Mouse (Mus musculus) macrophage (primary cell): Measurements from ENCODE around the gene Mrpl24. TPM values are rescaled to one million over a fixed set of nuclear protein-coding genes. Genes with fewer than 3 reads are reported as not detected.
A peak's percentile ranks its signal among the peaks of the same experiment; 100 is the strongest.

Experiments used
- H3K27ac ChIP-seq: fragments of 350-480 bp; formaldehyde crosslinking; 2 replicates; pipeline ENCODE4 v1.9.0; 2021
- H3K36me3 ChIP-seq: fragments of 350-480 bp; formaldehyde crosslinking; 2 replicates; pipeline ENCODE4 v1.9.0; 2021; ENCODE audit errors: inconsistent target
- H3K4me3 ChIP-seq: fragments of 350-480 bp; formaldehyde crosslinking; 2 replicates; pipeline ENCODE4 v1.9.0; 2021; ENCODE audit errors: inconsistent target
- H3K79me2 ChIP-seq: fragments of 350-480 bp; formaldehyde crosslinking; 2 replicates; pipeline ENCODE4 v1.9.0; 2021; ENCODE audit errors: inconsistent target
- WGBS: methylation state at CpG from one replicate; pipeline ENCODE4 v1.1.7; 2026; ENCODE audit warnings: inconsistent platforms; ENCODE audit not compliant: missing documents; 5-methylcytosine and 5-hydroxymethylcytosine counted together
- polyA plus RNA-seq: library from polyadenylated mRNA; stranded (reverse); fragments of 250-400 nt; gene quantifications from 3 replicates; pipeline ENCODE4 v1.2.4, GENCODE M21; 2018; ENCODE audit warnings: inconsistent platforms

The Mrpl24 gene
- polyA plus RNA-seq, 1 experiment from 2014 or later = 59.3 TPM

DNA sequence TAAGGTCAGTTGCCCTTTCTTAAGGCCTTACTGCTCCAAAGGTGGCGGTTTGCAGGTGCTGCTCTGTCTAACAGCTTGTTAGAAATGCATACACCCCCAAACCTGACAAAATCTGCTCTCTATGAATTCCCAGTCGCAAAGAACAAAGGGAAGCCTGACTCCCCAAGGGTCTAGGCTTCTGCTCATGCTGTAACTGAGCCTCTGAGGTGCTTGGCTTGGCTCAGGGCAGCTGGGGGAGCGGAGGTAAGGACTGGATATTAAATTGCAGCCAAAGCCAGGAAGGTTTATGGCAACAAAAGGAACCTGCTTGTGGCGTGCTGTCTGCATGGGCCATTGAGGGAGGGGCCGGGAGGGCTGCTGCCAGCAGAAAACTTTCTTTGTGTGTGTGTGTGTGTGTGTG, 15.5 kb upstream of the Mrpl24 start:
- 100% methylated on average over 3 of the region's 5 CpGs for WGBS
- H3K79me2 ChIP-seq = peaks cover 21% of the 10 kb centered on the region
- H3K4me3 ChIP-seq = no peak overlapping the region
- H3K27ac ChIP-seq = no peak overlapping the region
- H3K36me3 ChIP-seq = no peaks in the 10 kb centered on the region

- WGBS = 1% methylated on average over 57 of the region's 57 CpGs
- peak within 1 kb of the TSS; percentile 84 for H3K4me3 ChIP-seq
These were observed 13.3 kb upstream of the Mrpl24 start, which contains the start of gene Hdgf for GRCm38 (mm10) chr3:87905880-87906485. Gene Hdgf, plus strand, starts transcription at chr3:87906321.

GRCm38 (mm10) chr3:87906601-87906980, 12.7 kb upstream of the Mrpl24 start:
- Histone ChIP-seq H3K27ac (peak overlapping the region; percentile 66; the same call in 1 of the 2 replicates), H3K4me3 (peak overlapping the region; percentile 84), H3K36me3 (no peaks in the 10 kb centered on the region), H3K79me2 (peaks cover 49% of the 10 kb centered on the region)
- 3% methylated on average over 39 of the region's 47 CpGs for WGBS

More at GRCm38 (mm10) chr3:87905880-87906485, 13.3 kb upstream of the Mrpl24 start, which contains the start of gene Hdgf:
- H3K27ac ChIP-seq = peak within 1 kb of the TSS; percentile 66
- peaks cover 43% of the 10 kb centered on the region for H3K79me2 ChIP-seq
- H3K36me3 ChIP-seq = no peaks in the 10 kb centered on the region

GRCm38 (mm10) chr3:87906981-87907857, 12.1 kb upstream of the Mrpl24 start:
- Histone ChIP-seq H3K27ac (peak overlapping the region; percentile 66), H3K79me2 (peaks cover 55% of the 10 kb centered on the region), H3K4me3 (peak overlapping the region; percentile 84), H3K36me3 (no peaks in the 10 kb centered on the region)
- under 1% methylated on average over 25 of the region's 27 CpGs for WGBS

- peaks cover 62% of the 10 kb centered on the region for H3K79me2 ChIP-seq
- peak overlapping the region; percentile 66 for H3K27ac ChIP-seq
- no peaks in the 10 kb centered on the region for H3K36me3 ChIP-seq
- 29% methylated on average over 1 of the region's 1 CpGs for WGBS
- H3K4me3 ChIP-seq = peak overlapping the region; percentile 84
These were observed 11.4 kb upstream of the Mrpl24 start for GRCm38 (mm10) chr3:87907906-87908305.

DNA sequence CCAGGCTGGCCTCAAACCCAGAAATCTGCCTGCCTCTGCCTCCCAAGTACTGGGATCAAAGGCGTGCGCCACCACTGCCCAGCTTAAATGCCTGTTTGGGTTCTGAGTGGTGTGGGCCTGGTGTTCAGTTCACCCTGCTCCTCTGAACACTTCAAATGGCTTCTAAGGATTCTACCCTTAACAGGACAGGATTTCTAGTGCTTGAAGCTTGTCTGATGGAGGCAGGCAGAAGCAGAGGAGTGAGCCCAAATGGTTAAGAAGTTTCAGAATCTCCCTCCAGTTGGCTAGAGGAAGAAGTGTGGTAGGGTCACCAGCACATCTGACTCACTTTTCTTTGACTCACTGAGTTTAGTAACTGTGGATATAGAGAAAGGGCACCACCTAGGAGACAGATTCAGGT, 9.9 kb upstream of the Mrpl24 start:
- H3K27ac ChIP-seq = peak overlapping the region; percentile 85
- peaks cover 73% of the 10 kb centered on the region for H3K79me2 ChIP-seq
- H3K36me3 ChIP-seq = peaks cover 13% of the 10 kb centered on the region; the same call in 1 of the 2 replicates
- no peak overlapping the region for H3K4me3 ChIP-seq
- WGBS = 86% methylated on average over 2 of the region's 2 CpGs

DNA sequence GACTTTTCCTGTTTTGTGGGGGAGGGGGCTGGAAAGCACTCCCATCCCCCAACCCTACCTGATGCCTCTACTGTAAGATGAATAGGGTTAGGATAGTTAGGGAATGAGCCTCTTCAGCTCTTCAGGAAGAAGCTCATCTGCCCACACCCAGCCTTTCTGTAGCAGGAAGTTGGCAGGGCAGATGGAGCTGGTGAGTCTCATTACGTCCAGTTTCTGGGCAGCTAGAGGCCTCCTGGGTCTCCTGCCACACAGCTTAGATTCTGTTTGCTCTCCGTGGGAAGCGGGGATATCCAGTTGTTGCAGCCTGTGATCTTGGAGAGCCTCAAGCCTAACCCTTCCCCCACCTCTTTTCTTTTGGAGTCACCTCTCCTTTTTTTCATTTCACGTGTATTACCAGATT, 9.4 kb upstream of the Mrpl24 start:
- H3K27ac ChIP-seq = peak overlapping the region; percentile 85
- peaks cover 18% of the 10 kb centered on the region; the same call in 1 of the 2 replicates for H3K36me3 ChIP-seq
- WGBS = 40% methylated on average over 4 of the region's 4 CpGs
- peak overlapping the region; percentile 28; the same call in 1 of the 2 replicates for H3K4me3 ChIP-seq
- peaks cover 73% of the 10 kb centered on the region for H3K79me2 ChIP-seq

- Histone ChIP-seq H3K27ac (peak overlapping the region; percentile 85), H3K4me3 (peak overlapping the region; percentile 28; the same call in 1 of the 2 replicates), H3K36me3 (peaks cover 26% of the 10 kb centered on the region; the same call in 1 of the 2 replicates), H3K79me2 (peaks cover 73% of the 10 kb centered on the region)
- 26% methylated on average over 12 of the region's 12 CpGs for WGBS
These were observed 8.6 kb upstream of the Mrpl24 start for GRCm38 (mm10) chr3:87910573-87911141.

DNA sequence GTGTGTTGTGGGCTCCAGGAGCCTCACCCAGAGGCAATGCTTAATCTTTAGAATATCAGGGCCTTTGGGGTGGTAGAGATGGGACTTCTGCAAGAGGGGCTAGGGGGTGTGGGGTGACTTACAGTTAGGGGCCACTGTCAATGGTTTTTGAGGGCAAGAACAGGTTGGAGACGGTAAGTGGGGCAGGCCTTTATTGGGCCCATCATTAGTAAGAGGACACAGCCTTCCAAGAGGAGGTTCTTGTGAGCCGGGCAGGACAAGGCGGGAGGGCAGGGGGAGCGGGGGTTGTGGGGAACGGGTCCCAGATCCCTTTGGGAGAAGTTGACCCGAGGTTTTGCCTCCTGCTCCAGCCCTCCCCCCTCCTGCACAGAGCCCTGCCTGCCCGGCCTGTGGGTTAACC, 5.8 kb upstream of the Mrpl24 start:
- no peak overlapping the region for H3K27ac ChIP-seq
- peaks cover 55% of the 10 kb centered on the region for H3K79me2 ChIP-seq
- peaks cover 37% of the 10 kb centered on the region; the same call in 1 of the 2 replicates for H3K36me3 ChIP-seq
- WGBS = 88% methylated on average over 7 of the region's 7 CpGs
- no peak overlapping the region for H3K4me3 ChIP-seq

DNA sequence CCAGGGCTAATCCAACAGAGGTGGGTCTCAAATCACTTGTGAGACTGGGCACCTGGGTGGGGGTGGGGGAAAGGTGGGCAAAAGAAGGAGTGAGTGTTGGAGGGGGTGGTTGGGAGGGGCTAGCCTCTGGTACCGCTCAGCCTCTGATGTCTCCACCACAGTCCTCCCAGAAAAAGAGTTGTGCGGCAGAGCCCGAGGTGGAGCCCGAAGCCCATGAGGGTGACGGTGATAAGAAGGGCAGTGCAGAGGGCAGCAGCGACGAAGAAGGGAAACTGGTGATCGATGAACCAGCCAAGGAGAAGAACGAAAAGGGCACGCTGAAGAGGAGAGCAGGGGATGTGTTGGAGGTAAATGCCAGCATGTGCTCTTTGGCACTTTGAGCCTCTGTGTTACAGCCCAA, 5.4 kb upstream of the Mrpl24 start:
- peaks cover 37% of the 10 kb centered on the region; the same call in 1 of the 2 replicates for H3K36me3 ChIP-seq
- H3K4me3 ChIP-seq = no peak overlapping the region
- no peak overlapping the region for H3K27ac ChIP-seq
- peaks cover 51% of the 10 kb centered on the region for H3K79me2 ChIP-seq
- 94% methylated on average over 10 of the region's 10 CpGs for WGBS

DNA sequence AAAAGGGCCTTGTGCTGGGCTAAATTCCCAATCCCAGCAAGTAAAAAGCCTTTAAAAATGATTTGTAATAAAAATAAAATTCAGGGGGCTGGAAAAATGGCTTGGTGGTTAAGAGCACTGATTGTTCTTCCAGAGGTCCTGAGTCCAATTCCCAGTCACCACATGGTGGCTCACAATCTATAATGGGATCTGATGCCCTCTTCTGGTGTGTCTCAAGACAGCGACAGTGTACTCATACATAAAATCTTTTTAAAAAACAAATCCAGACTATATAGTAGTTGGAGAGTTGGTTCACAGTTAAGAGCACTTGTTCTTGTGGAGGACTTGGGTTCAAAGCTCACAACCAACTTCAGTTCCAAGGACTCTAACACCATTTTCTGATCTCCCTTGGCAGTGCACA, 2.3 kb upstream of the Mrpl24 start:
- Histone ChIP-seq H3K27ac (no peak overlapping the region), H3K79me2 (peaks cover 35% of the 10 kb centered on the region), H3K36me3 (peaks cover 37% of the 10 kb centered on the region; the same call in 1 of the 2 replicates), H3K4me3 (no peak overlapping the region)
- 100% methylated on average over 1 of the region's 1 CpGs for WGBS

GRCm38 (mm10) chr3:87918551-87918950, 755 bp upstream of the Mrpl24 start:
- Histone ChIP-seq H3K79me2 (peaks cover 19% of the 10 kb centered on the region), H3K36me3 (peaks cover 45% of the 10 kb centered on the region), H3K27ac (no peak overlapping the region), H3K4me3 (no peak overlapping the region)
- 87% methylated on average over 1 of the region's 1 CpGs for WGBS

DNA sequence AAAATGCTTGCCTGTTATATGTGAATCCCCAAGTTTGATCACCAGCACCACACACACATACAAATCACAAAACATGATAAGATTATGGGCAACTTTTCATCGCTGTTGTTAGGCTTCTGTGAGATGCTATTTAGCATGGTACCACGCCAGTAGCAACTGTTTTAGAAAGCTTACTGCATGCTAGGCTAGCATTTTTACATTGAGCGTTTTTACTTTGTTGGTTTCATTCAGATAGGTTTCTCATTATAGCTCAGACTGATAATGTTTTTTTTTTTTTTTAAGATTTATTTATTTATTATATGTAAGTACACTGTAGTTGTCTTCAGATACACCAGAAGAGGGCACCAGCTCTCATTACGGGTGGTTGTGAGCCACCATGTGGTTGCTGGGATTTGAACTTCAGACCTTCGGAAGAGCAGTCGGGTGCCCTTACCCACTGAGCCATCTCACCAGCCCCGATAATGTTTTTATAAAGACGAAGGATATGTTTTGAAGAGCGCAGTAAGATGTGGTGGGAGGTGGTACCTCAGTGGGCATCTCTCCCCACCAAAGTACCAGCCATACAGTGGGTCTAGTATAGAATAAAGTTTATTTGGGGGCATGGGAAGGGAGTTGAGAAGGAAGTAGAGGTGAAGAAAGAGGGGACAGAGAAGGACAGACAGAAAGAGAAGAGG, 1.1 kb downstream of the Mrpl24 start:
- Histone ChIP-seq H3K79me2 (peaks cover 15% of the 10 kb centered on the region), H3K4me3 (peak overlapping the region; percentile 93), H3K36me3 (peaks cover 45% of the 10 kb centered on the region), H3K27ac (0 out of 2 replicates have a peak overlapping the region, but pooled peaks have one; percentile 70)
- 72% methylated on average over 8 of the region's 9 CpGs for WGBS

DNA sequence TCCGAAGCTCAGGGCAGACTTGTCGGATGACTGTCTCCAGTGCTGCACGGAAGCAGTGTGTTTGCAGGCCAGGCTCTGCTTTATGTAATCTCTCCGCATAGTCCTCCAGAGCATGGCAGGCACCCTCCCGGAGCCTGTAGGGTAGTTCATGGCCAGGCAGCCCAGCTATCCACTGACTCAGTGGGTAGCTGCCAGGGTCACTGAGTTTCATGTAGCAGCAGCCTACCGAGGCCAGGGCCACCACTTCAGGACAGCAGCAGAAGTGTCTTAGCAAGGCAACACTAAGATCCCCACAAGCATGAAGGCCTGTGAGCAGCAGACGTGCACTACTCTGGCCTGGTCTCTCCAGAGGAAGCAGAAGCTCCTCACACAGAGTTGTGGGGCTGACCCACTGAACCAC, 5.7 kb downstream of the Mrpl24 start:
- H3K79me2 ChIP-seq = peaks cover 39% of the 10 kb centered on the region
- no peak overlapping the region for H3K4me3 ChIP-seq
- WGBS = 95% methylated on average over 7 of the region's 7 CpGs
- H3K27ac ChIP-seq = no peak overlapping the region
- peaks cover 46% of the 10 kb centered on the region for H3K36me3 ChIP-seq
